Mouse (Mus musculus) cerebellum, adult 8-10 months (tissue): Measurements from ENCODE around the gene Sim2.

Experiments used
- DNase-seq: peaks from one replicate; pipeline ENCODE4 v3.0.0; 2022

Gene Sim2

DNA sequence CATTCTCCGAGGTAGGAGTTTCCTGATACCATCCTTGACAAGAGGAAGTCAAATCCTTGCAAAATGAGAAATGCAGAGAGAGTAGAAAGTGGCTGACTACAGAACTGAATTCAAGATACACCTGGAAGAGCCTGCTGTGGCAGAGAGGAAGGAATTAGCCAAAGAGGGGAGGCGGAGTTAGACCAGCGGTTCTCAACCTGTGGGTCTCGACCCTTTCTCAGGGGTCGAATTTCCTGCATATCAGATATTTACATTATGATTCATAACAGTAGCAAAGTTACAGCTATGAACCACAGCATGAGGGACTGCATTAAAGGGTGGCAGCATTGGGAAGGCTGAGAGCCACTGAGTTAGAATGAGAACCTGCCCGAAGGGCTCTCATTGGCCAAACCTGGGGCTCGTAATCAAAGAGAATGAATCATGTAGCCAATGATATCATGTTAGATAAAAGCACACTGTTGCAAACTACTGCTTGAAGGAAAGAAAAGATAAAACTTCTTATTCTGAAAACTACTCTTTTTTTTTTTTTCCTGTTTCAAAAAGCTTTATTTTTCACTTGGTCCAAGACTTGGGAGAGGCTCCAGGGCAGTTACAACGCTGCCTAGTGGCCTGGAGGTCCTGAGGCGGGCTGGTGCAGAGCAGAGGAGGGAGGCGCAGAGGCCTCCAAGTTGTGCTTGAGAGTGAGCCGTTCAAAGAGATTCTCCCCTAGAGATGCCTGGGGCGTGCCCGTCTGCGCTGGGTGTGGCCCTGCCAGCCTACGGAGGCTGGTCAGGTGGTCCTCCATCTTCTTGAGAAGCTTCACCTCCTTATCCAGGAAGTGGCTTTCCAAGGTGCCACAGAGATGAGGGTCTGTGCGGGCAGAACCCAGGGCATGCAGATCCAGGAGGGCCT lies 84.2 kb downstream of the Sim2 start:
- DNase-seq, result no peak

- no peak for DNase-seq
Observed at GRCm38 (mm10) chr16:94170218-94170617, 85.5 kb downstream of the Sim2 start.

DNA sequence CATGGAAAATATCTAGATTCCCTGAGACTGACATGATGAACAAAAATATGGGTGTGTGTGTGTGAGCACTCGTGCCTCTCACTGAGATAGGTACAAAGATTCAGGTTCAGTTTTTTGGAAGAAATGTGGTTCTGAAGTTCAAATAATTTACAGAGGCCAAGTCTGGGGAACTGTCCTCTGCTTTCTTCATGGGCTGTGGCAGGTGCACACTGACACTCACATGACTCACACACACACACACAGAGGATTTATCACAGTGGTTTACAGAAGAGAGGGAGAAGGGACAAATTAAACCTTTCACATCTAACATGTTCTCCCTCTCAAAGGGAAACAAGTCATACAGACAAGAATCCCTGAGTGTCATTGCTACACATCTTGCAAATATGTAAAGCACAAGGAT lies 88.6 kb downstream of the Sim2 start:
- DNase-seq, result no peak

- no peak for DNase-seq
Observed at GRCm38 (mm10) chr16:94175366-94175986, 90.7 kb downstream of the Sim2 start.
